Mouse (Mus musculus) brain, embryonic 14.5 days (tissue): ENCODE measurements around the gene Erc2. TPM values are rescaled to one million over a fixed set of nuclear protein-coding genes. Genes with fewer than 3 reads are reported as not detected.

Experiments used
- DNase-seq: peaks from one replicate; pipeline ENCODE4 v3.0.0-alpha.2; 2011; ENCODE audit warnings: low read depth
- CTCF ChIP-seq: fragments of 200-500 bp; IDR thresholded peaks from 2 replicates; pipeline ENCODE4 v1.5.1; 2012; ENCODE audit warnings: inconsistent platforms, mild to moderate bottlenecking, moderate library complexity, borderline replicate concordance; ENCODE audit not compliant: insufficient read depth, insufficient read length; ENCODE audit errors: extremely low read depth
- POLR2A ChIP-seq: fragments of 200-500 bp; IDR thresholded peaks from 2 replicates; pipeline ENCODE4 v1.6.1; 2012; ENCODE audit warnings: mild to moderate bottlenecking, inconsistent platforms, borderline replicate concordance; ENCODE audit not compliant: poor library complexity, insufficient read depth, insufficient read length, severe bottlenecking; ENCODE audit errors: extremely low read depth
- polyA plus RNA-seq: library from polyadenylated mRNA; depleted of rRNA; stranded (reverse); fragments of >200 nt; gene quantifications from 2 replicates; pipeline ENCODE4 v1.2.3, GENCODE M21; 2012

Erc2 gene
- polyA plus RNA-seq, 1 experiment = 59.4 TPM

- TF ChIP-seq CTCF (no peak), POLR2A (no peak)
- DNase-seq = no peak
Measured at GRCm38 (mm10) chr14:27628701-27629100, 6.5 kb downstream of the Erc2 start.

- TF ChIP-seq POLR2A = no peak
- no peak for TF ChIP-seq CTCF
- peak; percentile 50 for DNase-seq
Measured at GRCm38 (mm10) chr14:27629369-27630012, 7.3 kb downstream of the Erc2 start.

- TF ChIP-seq CTCF (no peak), POLR2A (no peak)
- no peak for DNase-seq
Measured at GRCm38 (mm10) chr14:27630973-27631640, 8.9 kb downstream of the Erc2 start.

- TF ChIP-seq CTCF (no peak), POLR2A (no peak)
- DNase-seq = no peak
Measured at GRCm38 (mm10) chr14:27634761-27635160, 12.5 kb downstream of the Erc2 start.

GRCm38 (mm10) chr14:27636556-27636955 lies 14.3 kb downstream of the Erc2 start:
- TF ChIP-seq CTCF (no peak), POLR2A (no peak)
- DNase-seq = no peak

GRCm38 (mm10) chr14:27641382-27641781 lies 19.2 kb downstream of the Erc2 start:
- no peak for DNase-seq
- no peak for TF ChIP-seq POLR2A
- TF ChIP-seq CTCF = no peak

- no peak for TF ChIP-seq CTCF
- no peak for TF ChIP-seq POLR2A
- DNase-seq = no peak
Measured at GRCm38 (mm10) chr14:27642981-27643380, 20.8 kb downstream of the Erc2 start.

GRCm38 (mm10) chr14:27654670-27655069 lies 32.4 kb downstream of the Erc2 start:
- DNase-seq = peak; percentile 29
- no peak for TF ChIP-seq POLR2A
- no peak for TF ChIP-seq CTCF

- TF ChIP-seq CTCF (no peak), POLR2A (no peak)
- DNase-seq = no peak
Measured at GRCm38 (mm10) chr14:27658616-27659015, 36.4 kb downstream of the Erc2 start.

- DNase-seq = peak; percentile 67
- TF ChIP-seq CTCF (no peak), POLR2A (no peak)
Measured at GRCm38 (mm10) chr14:27661466-27661865, 39.2 kb downstream of the Erc2 start.

GRCm38 (mm10) chr14:27662251-27662650 lies 40.0 kb downstream of the Erc2 start:
- peak; percentile 70 for DNase-seq
- no peak for TF ChIP-seq CTCF
- no peak for TF ChIP-seq POLR2A

GRCm38 (mm10) chr14:27667016-27667852 lies 45.0 kb downstream of the Erc2 start:
- no peak for DNase-seq
- no peak for TF ChIP-seq CTCF
- TF ChIP-seq POLR2A = no peak
